Mouse (Mus musculus): ENCODE results near the gene Foxk1. TPM values are rescaled to one million over a fixed set of nuclear protein-coding genes. Genes with fewer than 3 reads are reported as not detected.

Foxk1 gene
- polyA plus RNA-seq, 1 experiment from 2014 or later = 5.6 TPM

DNA sequence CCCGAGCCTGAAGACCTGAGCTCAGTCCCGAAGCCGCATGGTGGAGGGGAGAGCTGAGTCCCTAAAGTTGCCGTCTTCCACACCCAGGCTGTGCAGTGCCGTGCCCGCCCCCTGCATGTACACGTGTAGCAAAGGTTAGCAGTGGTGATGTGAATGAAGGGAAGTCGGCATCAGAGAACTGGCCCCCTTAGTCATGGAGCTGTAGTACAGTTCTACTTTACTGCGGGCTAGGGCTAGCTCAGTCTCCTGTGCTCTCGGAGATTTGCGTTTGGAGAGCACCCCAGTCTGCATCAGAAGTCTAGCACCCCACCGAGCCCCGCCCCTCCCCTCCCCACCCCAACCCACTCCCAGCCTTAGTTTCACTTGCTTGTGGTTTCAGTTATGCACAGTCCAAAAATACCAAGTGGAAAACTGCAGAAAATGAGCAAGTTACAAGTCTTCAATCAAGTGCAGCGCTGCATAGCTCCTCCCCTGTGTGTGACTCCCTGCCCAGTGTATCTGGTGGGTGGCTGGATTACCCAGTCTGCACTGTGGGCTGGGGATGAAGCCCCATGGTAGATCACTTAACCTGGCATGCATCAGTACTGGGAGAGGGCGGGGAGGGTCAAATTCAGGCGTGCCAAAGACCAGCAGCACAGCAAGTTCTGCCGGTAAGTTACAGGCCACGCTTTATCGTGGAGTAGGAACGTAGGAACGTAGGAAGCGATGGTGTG lies 40.2 kb downstream of the Foxk1 start:
- Histone ChIP-seq H3K27ac (ENCODE audit: low read depth) (peak overlapping the region; percentile 90), H3K4me2 (ENCODE audit: low read length) (peak overlapping the region; percentile 58), H3K9ac (ENCODE audit: low read length) (peak overlapping the region; percentile 12; the same call in 1 of the 2 replicates), H3K36me3 (ENCODE audit: control insufficient read depth, insufficient read depth, low read length) (peaks cover 14% of the 10 kb centered on the region), H3K4me1 (replicated peaks; ENCODE audit: control insufficient read depth, insufficient read depth, low read length) (peaks cover 41% of the 10 kb centered on the region), H3K4me3 (ENCODE audit: low read depth, low read length) (peak overlapping the region; percentile 27; the same call in 1 of the 2 replicates), H3K9me3 (ENCODE audit: control insufficient read depth, low read length) (no peaks in the 10 kb centered on the region), H3K27me3 (replicated peaks; ENCODE audit: control insufficient read depth, insufficient read depth, low read length) (no peaks in the 10 kb centered on the region)
- 58% methylated on average over 22 of the region's 22 CpGs for WGBS
- DNase-seq (ENCODE audit: low spot score) = no peak
- 0 out of 2 replicates have a peak, but pooled peaks have one; percentile 16 for ATAC-seq (replicated peaks; ENCODE audit: low FRiP score, low TSS enrichment, low read depth)

GRCm38 (mm10) chr5:142442045-142442440 lies 40.7 kb downstream of the Foxk1 start:
- H3K4me2 ChIP-seq (ENCODE audit: low read length) = peak overlapping the region; percentile 58; the same call in 1 of the 2 replicates
- H3K27ac ChIP-seq (ENCODE audit: low read depth) = peak overlapping the region; percentile 90; the same call in 1 of the 2 replicates

DNA sequence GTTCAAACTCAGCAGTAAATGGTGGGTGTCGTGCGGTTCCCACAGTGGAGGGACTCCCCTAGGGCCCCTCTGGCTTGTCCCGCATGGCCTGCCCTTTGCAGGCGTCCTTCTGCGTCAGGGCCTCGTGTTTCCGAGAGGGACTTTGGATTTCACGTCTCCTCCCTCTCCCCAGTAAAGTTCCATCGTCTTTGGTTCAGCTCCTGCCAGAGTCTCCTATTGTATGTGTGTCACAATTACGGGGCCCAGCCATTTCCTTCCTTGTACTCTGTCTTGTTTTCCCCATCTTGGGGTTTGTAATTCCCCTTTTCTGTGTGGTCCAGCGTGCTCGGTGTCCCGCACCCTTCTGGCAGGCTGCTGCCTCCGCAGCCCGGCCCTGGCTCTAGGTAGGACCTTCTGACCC lies 42.2 kb downstream of the Foxk1 start:
- DNase-seq (ENCODE audit: low spot score) = no peak
- H3K27me3 ChIP-seq (replicated peaks; ENCODE audit: control insufficient read depth, insufficient read depth, low read length) = no peaks in the 10 kb centered on the region
- no peak overlapping the region for H3K4me2 ChIP-seq (ENCODE audit: low read length)
- 84% methylated on average over 15 of the region's 15 CpGs for WGBS
- H3K27ac ChIP-seq (ENCODE audit: low read depth) = no peak overlapping the region
- no peak overlapping the region for H3K9ac ChIP-seq (ENCODE audit: low read length)
- H3K9me3 ChIP-seq (ENCODE audit: control insufficient read depth, low read length) = no peaks in the 10 kb centered on the region
- no peak for ATAC-seq (replicated peaks; ENCODE audit: low FRiP score, low TSS enrichment, low read depth)
- H3K36me3 ChIP-seq (ENCODE audit: control insufficient read depth, insufficient read depth, low read length) = no peaks in the 10 kb centered on the region; the same call in 1 of the 2 replicates
- no peak overlapping the region for H3K4me3 ChIP-seq (ENCODE audit: low read depth, low read length)
- peaks cover 45% of the 10 kb centered on the region for H3K4me1 ChIP-seq (replicated peaks; ENCODE audit: control insufficient read depth, insufficient read depth, low read length)

More at GRCm38 (mm10) chr5:142442045-142442440, 40.7 kb downstream of the Foxk1 start:
- DNase-seq (ENCODE audit: low spot score) (no peak), ATAC-seq (replicated peaks; ENCODE audit: low FRiP score, low TSS enrichment, low read depth) (no peak)
- no peaks in the 10 kb centered on the region for H3K27me3 ChIP-seq (replicated peaks; ENCODE audit: control insufficient read depth, insufficient read depth, low read length)
- WGBS = 87% methylated on average over 7 of the region's 7 CpGs
- H3K4me3 ChIP-seq (ENCODE audit: low read depth, low read length) = no peak overlapping the region
- peaks cover 41% of the 10 kb centered on the region for H3K4me1 ChIP-seq (replicated peaks; ENCODE audit: control insufficient read depth, insufficient read depth, low read length)
- no peaks in the 10 kb centered on the region for H3K9me3 ChIP-seq (ENCODE audit: control insufficient read depth, low read length)
- H3K36me3 ChIP-seq (ENCODE audit: control insufficient read depth, insufficient read depth, low read length) = peaks cover 9% of the 10 kb centered on the region
- H3K9ac ChIP-seq (ENCODE audit: low read length) = no peak overlapping the region

- Histone ChIP-seq H3K27me3 (replicated peaks; ENCODE audit: control insufficient read depth, insufficient read depth, low read length) (no peaks in the 10 kb centered on the region), H3K36me3 (ENCODE audit: control insufficient read depth, insufficient read depth, low read length) (peaks cover under 1% of the 10 kb centered on the region; the same call in 1 of the 2 replicates), H3K4me2 (ENCODE audit: low read length) (no peak overlapping the region), H3K4me1 (replicated peaks; ENCODE audit: control insufficient read depth, insufficient read depth, low read length) (peaks cover 45% of the 10 kb centered on the region), H3K27ac (ENCODE audit: low read depth) (no peak overlapping the region), H3K9me3 (ENCODE audit: control insufficient read depth, low read length) (no peaks in the 10 kb centered on the region), H3K4me3 (ENCODE audit: low read depth, low read length) (no peak overlapping the region), H3K9ac (ENCODE audit: low read length) (no peak overlapping the region)
- 78% methylated on average over 14 of the region's 14 CpGs for WGBS
- no peak for ATAC-seq (replicated peaks; ENCODE audit: low FRiP score, low TSS enrichment, low read depth)
- no peak for DNase-seq (ENCODE audit: low spot score)
These were observed 42.7 kb downstream of the Foxk1 start for GRCm38 (mm10) chr5:142443994-142444393.

GRCm38 (mm10) chr5:142444791-142445531 lies 43.7 kb downstream of the Foxk1 start:
- ATAC-seq (replicated peaks; ENCODE audit: low FRiP score, low TSS enrichment, low read depth) = no peak
- no peak overlapping the region for H3K9ac ChIP-seq (ENCODE audit: low read length)

GRCm38 (mm10) chr5:142445709-142446108 lies 44.4 kb downstream of the Foxk1 start:
- Histone ChIP-seq H3K27ac (ENCODE audit: low read depth) (no peak overlapping the region), H3K4me3 (ENCODE audit: low read depth, low read length) (no peak overlapping the region), H3K9ac (ENCODE audit: low read length) (no peak overlapping the region), H3K27me3 (replicated peaks; ENCODE audit: control insufficient read depth, insufficient read depth, low read length) (no peaks in the 10 kb centered on the region), H3K4me2 (ENCODE audit: low read length) (no peak overlapping the region), H3K4me1 (replicated peaks; ENCODE audit: control insufficient read depth, insufficient read depth, low read length) (peaks cover 36% of the 10 kb centered on the region), H3K9me3 (ENCODE audit: control insufficient read depth, low read length) (no peaks in the 10 kb centered on the region), H3K36me3 (ENCODE audit: control insufficient read depth, insufficient read depth, low read length) (peaks cover 17% of the 10 kb centered on the region)
- DNase-seq (ENCODE audit: low spot score) = no peak
- WGBS = 52% methylated on average over 8 of the region's 8 CpGs
- no peak for ATAC-seq (replicated peaks; ENCODE audit: low FRiP score, low TSS enrichment, low read depth)

More at GRCm38 (mm10) chr5:142444791-142445531, 43.7 kb downstream of the Foxk1 start:
- WGBS = 54% methylated on average over 11 of the region's 11 CpGs
- no peaks in the 10 kb centered on the region for H3K9me3 ChIP-seq (ENCODE audit: control insufficient read depth, low read length)
- no peak overlapping the region for H3K27ac ChIP-seq (ENCODE audit: low read depth)
- H3K4me1 ChIP-seq (replicated peaks; ENCODE audit: control insufficient read depth, insufficient read depth, low read length) = peaks cover 39% of the 10 kb centered on the region
- no peaks in the 10 kb centered on the region for H3K27me3 ChIP-seq (replicated peaks; ENCODE audit: control insufficient read depth, insufficient read depth, low read length)
- peaks cover 10% of the 10 kb centered on the region for H3K36me3 ChIP-seq (ENCODE audit: control insufficient read depth, insufficient read depth, low read length)
- H3K4me2 ChIP-seq (ENCODE audit: low read length) = no peak overlapping the region
- no peak for DNase-seq (ENCODE audit: low spot score)
- H3K4me3 ChIP-seq (ENCODE audit: low read depth, low read length) = no peak overlapping the region

DNA sequence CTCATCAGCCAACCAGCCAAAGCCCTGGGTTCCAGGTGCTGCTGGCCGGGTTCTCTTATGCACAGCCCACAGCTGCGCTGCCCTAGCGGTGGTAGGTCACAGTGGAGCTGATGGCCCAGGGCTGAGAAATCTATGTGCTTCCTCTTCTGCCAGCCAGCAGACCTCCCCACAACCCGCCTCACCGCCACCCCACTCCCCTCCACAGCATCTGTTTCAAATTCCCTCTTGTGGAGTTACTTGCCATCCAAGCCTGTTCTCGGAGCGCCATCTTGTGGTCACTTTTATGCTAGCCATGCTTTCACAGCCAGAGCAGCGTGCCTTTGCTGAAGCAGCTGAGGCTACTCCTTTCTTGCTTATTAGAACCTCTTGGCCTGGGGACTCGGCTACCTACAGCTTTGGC lies 46.8 kb downstream of the Foxk1 start:
- 8% methylated on average over 9 of the region's 9 CpGs for WGBS
- no peak overlapping the region for H3K9ac ChIP-seq (ENCODE audit: low read length)
- peaks cover 34% of the 10 kb centered on the region for H3K36me3 ChIP-seq (ENCODE audit: control insufficient read depth, insufficient read depth, low read length)
- peak overlapping the region; percentile 20; the same call in 1 of the 2 replicates for H3K4me2 ChIP-seq (ENCODE audit: low read length)
- H3K27ac ChIP-seq (ENCODE audit: low read depth) = no peak overlapping the region; the same call in 1 of the 2 replicates
- no peaks in the 10 kb centered on the region for H3K9me3 ChIP-seq (ENCODE audit: control insufficient read depth, low read length)
- peaks cover 22% of the 10 kb centered on the region for H3K4me1 ChIP-seq (replicated peaks; ENCODE audit: control insufficient read depth, insufficient read depth, low read length)
- ATAC-seq (replicated peaks; ENCODE audit: low FRiP score, low TSS enrichment, low read depth) (peak; percentile 60), DNase-seq (ENCODE audit: low spot score) (peak; percentile 99)
- no peaks in the 10 kb centered on the region for H3K27me3 ChIP-seq (replicated peaks; ENCODE audit: control insufficient read depth, insufficient read depth, low read length)
- no peak overlapping the region for H3K4me3 ChIP-seq (ENCODE audit: low read depth, low read length)

DNA sequence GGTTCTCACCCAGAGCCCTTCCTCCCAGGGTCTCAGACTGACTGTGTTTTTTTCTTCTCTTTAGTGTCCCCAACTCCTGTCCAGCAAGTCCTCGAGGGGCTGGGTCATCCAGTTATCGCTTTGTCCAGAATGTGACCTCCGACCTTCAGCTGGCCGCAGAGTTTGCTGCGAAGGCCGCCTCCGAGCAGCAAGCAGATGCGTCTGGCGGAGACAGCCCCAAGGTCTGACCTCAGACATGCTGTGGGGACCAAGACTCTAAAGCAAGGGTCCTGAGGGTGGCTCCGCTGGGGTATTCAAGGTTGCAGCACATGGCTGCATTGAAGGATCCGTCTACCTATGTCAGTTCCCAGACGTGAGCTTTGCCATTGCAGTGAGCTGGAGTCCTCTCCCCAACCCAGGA lies 47.3 kb downstream of the Foxk1 start:
- Histone ChIP-seq H3K9ac (ENCODE audit: low read length) (no peak overlapping the region), H3K27ac (ENCODE audit: low read depth) (no peak overlapping the region), H3K4me3 (ENCODE audit: low read depth, low read length) (no peak overlapping the region), H3K4me1 (replicated peaks; ENCODE audit: control insufficient read depth, insufficient read depth, low read length) (peaks cover 19% of the 10 kb centered on the region), H3K27me3 (replicated peaks; ENCODE audit: control insufficient read depth, insufficient read depth, low read length) (no peaks in the 10 kb centered on the region), H3K4me2 (ENCODE audit: low read length) (no peak overlapping the region), H3K36me3 (ENCODE audit: control insufficient read depth, insufficient read depth, low read length) (peaks cover 40% of the 10 kb centered on the region), H3K9me3 (ENCODE audit: control insufficient read depth, low read length) (no peaks in the 10 kb centered on the region)
- 63% methylated on average over 12 of the region's 12 CpGs for WGBS
- ATAC-seq (replicated peaks; ENCODE audit: low FRiP score, low TSS enrichment, low read depth) (no peak), DNase-seq (ENCODE audit: low spot score) (no peak)
